Mouse (Mus musculus): ENCODE results near the gene Trmt44. TPM values are rescaled to one million over a fixed set of nuclear protein-coding genes. Genes with fewer than 3 reads are reported as not detected.

The Trmt44 gene
- total RNA-seq, 2 experiments from 2014 or later, result 1.5 to 1.6 TPM

DNA sequence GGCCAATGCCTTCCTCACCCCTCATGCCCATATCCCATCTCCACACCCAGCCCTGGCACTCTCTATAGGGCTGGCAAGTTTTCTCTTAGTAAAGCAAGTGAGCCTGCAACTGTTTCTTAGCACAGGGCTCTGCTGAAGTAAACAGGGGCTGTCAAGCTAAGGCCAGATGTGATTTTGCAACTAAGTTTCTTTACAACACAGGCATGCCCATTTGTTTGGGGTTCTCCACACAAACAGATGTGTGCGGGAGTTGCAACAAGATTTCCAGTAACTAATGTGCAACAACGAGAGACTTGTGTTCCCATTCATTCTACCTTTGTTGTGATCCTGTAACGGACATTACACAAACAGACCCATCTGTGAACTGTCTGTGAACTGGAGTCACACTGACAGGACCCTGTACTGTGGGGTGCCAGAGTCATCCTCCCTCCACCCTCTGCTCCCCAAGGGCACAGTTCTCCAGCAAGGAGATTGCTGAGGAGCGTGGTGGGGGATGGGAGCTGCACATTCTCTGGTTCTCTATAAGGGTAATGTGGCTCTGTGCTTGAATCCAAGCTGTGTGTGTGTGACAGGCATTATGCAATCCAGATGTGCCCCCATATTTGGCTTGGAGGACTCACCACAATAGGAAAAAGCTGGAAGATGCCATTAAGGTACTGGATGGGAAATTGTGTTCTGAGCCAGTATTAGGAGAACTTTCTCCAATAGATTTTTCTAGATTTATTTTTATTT lies 33.6 kb downstream of the Trmt44 start:
- DNase-seq, result no peak

DNA sequence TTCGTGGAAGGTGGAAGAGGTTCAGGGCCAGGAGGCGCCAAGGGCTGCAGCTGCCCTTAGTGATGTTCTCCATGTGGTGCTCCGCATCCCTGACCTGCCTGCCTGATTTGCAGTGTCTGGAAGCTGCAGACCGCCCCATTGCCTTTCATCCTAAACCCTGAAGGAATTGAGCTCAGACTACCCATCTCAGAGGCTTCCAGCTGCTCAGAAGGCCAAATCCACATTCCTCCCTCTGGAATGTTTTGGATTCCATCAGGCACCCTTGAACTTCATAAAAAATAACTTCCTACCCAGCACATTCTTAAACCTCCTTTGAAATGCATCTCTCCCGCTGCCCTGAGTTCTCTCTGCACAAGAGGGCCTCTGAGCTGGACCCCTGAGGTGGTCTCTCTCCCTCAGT lies 34.3 kb downstream of the Trmt44 start:
- no peak for DNase-seq

DNA sequence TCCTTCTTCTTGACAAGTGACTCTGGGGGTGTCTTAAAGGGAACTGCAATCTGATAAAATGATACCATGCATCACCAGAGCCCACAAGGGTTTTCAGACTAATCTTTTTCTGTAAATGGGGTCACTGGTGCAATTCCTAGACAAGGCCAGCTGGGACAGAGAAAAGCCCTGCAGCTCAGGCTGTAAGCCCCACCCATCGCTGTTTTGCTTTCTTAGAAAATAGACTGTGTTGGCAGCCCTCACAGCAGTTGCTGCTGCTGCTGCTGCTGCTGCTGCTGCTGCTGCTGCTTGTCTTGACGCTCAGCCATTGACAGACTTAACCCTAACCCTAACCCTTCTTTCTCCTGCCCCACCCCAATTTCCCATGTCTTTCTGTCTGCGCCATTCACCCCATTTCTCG lies 35.3 kb downstream of the Trmt44 start:
- no peak for DNase-seq

DNA sequence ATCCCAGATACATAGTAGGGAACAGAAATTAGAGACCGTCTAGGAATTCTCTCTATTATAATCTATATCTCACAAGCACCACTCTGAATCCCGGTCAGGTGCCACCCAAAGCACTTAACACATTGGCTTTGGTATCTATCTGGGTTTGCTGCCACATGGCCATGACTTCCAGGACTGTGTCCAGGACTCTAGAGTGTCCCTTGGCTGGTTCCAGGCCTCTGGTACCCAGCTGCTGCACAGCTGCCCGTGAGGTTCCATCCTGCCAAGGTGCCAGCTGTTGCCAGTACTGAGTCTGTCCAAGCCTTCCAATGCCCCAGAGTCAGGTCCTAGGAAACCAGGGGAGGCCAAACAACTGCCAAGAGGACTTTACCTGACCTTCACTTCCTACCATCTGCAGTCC lies 36.8 kb downstream of the Trmt44 start:
- DNase-seq, result no peak

DNA sequence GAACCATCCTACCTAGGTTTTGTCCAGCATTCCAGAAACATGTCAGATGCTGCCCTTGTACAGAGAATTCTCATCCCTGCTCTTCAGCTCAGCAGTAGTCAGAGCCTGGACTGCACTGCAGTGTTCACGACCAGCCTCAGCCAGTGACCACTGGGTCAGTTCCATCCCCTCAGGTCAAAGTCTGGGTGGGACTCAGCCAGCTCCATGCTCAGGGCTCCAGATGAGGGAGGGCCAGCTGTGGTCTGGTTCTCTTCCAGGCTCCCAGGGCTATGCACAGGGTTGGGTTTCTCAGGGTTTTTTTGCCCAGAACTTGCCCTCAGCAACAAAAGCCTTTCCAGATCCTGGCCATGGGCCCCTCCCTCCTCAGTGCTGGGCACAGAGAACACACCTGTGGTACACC lies 37.4 kb downstream of the Trmt44 start:
- no peak for DNase-seq

DNA sequence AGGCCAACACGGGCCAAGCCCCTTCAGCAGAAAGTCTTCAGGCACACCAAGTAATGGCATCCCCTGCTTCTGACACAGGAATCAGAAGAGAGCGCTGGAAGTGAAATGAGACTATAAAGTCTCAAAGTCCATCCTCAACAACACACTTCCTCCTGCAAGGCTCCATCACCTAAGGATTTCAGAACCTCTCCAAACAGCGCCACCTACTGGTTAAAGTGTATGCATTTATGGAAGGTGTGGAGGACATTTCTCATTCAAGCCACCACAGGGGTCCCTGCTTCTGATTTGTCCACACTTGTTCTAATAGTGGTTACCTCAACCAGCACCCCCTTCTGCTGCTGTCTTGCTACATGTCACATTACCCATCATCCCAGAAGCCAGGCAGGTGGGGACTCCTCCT lies 38.6 kb downstream of the Trmt44 start:
- DNase-seq, result no peak

DNA sequence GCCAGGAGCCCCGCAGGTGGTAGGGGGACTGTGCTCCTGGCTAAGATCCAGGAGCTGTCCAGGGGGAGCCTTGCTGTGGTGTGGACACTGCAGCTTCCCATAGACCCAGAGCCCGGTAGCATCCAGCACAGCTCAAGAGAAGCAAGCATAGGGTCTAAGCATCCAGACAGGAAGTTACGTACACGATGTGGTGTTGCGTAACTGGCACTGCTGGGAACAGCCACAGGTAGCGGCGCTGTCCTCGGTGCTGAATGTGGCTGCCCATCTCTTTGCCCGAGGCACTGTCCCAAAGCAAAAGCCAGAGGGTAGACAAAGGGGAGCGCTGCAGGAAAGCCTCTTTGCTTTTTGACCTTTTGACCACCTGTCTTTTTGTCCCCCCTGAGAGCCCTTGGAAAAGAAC lies 43.3 kb downstream of the Trmt44 start:
- no peak for DNase-seq

DNA sequence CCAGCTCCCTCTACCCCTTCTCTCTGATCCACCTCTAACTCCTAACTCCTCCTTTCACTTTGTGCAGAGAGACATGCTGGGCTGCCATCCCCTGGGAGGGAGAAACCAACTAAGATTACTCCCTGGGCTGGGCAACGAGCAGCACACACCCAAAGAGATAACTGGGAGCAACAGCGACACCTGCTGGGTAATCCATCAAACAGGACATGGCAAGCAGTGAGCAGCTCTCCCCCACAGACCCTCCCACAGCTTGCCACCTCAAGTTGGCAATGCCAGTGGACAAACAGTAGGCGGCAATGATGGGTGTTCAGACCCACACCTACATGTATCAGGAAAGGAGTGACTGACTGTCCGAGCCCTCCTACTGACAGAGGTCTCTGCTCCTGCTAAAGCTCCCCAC lies 44.4 kb downstream of the Trmt44 start:
- no peak for DNase-seq

DNA sequence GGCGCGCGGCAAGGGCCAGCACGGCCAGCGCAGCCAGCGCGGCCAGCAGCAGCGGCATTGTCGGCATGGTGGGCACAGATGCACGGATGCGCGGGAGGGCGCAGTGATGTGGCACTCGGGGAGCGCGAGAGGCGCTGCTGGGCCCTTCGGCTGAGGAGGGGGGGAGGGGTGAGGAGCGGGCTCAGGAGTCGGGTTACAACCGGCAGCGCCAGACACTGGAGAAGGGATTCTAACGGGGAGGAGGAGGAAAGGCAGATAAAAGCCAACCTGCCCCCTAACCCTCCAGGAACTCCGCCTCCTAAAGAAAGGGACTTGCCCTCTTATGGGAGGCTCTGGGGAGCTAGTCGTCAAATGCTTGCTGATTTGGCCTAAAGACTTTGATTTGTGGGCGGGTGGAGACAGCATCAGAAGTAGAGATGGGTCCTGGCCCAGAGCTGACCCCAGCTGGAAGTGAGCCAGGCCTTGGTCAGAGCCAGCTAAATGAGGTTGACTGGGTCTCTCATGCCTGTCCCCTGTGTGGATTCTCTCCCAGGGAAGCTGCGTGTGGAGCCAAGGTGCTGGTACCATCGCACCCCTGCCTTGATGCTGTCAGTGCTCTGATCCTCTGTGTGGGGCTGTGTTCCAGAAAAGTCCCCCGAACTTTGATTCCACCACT lies 49.3 kb downstream of the Trmt44 start, which contains the start of gene Cpz:
Gene Cpz, minus strand, starts transcription at position 230 of the 655 bp plus-strand sequence.
- no peak for DNase-seq

DNA sequence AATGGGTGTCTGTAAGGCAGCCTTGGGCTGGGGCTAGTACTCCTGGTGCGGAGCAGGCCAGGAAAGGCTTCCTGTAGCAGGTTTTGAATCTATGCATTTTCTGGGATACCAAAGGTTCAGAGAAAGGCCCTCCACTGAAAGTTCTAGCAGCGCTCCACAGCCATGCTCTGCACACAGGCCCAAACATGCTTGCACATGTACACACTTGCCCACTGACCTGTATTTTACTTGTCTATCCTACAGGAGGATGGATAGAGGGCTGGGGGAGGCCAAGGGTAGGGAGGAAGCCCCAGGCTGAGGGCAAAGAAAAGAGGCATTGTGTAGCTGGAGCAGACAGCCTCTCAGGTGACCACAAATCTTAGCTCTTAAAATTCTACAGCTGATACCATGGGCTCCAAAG lies 50.5 kb downstream of the Trmt44 start:
- DNase-seq, result no peak

DNA sequence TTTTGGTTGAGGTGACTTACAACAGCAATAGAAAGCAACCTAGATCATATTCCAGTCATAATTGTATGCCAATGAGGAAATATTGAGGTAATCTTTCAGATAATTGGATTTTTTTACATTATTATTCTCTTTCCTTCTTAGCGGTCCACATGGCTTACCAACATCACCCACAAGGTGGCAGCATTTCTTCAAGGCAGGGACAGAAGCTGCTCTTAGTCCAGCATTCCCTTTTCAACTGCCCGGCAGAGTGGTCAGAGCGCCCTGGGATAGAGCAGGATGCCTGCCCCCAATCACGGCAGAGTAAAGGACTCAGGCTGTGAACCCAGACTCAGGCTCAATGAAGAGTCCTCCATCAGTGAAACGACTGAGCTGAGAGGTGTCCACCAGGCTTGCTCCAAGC lies 51.1 kb downstream of the Trmt44 start:
- DNase-seq, result no peak

DNA sequence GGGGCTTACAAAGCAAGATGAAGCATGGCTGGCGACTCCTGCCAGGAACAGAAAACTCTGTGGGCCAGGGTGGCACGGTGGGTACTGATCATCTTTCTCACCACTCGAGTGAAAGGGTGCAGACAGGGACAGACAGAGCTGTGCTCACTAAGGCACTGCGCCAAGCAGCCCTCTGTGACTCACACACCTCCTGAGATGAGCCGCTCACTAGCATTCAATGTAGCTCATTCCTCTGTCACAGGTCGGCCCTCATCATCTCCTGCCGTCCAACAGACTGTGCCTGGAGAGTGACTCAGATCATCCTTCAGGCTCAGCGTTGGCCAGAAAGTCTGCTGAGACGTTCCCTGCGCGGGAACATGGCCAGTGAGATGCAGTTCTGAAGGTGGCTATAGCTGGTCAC lies 58.1 kb downstream of the Trmt44 start:
- no peak for DNase-seq

DNA sequence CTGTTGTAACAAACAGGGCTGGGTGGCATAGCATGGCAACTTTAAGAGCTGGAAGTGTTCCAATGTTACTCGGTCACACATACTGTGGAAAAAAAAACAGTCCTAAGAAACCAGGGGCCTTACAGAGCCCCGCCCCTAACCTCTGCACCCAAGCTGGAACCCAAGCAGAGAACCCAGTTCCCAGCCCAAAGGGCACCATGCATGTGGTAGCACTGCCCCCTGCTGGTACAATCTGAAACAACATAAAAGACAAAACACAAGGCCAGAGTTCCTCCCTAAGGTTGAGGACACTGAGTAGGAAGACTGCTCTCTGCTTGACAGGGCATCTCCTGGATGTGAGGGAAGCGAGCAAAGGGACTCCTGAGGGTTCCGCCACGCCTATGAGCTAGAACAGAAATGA lies 64.3 kb downstream of the Trmt44 start:
- no peak for DNase-seq

Other genes with a start within 250 kb of the Trmt44 start
- gene Hmx1, start 186.0 kb downstream of the Trmt44 start, total RNA-seq (2021), result not detected
- gene Cpz, start 49.4 kb downstream of the Trmt44 start, total RNA-seq (2021), result 1 to 10 TPM; 3.0 to 3.2 TPM
- 10 to 100 TPM; 16.4 to 18.9 TPM for gene Acox3, start 8.0 kb upstream of the Trmt44 start, total RNA-seq (2021)
- 10 to 100 TPM; 37.4 to 46.7 TPM for gene Htra3, start 104.7 kb upstream of the Trmt44 start, total RNA-seq (2021)
- gene Sh3tc1, start 164.9 kb upstream of the Trmt44 start, total RNA-seq (2021), result 1 to 10 TPM; 1.8 to 2.1 TPM
- 10 to 100 TPM; 33.4 to 42.7 TPM for gene Ablim2, start 182.8 kb upstream of the Trmt44 start, total RNA-seq (2021)